In genomic region chr17:26689810-26690209, GRCm38 (mm10) we compare ENCODE assay signal across 11 mouse cellular contexts. TPM values are rescaled to one million over a fixed set of nuclear protein-coding genes. Genes with fewer than 3 reads are reported as not detected.
DNase-seq lines count a peak whose midpoint lies in the region; ATAC-seq lines count a peak whose summit lies in the region.
"Had no signal": no experiment of that assay in that cellular context is flagged by ENCODE, and none has a peak within 500 bp of the region (broad histone marks: within the 10 kb centered on the region; RNA-seq: fewer than 3 reads in every experiment).

No protein-coding gene starts in this region.

- H3K4me3 ChIP-seq in heart, embryonic 14.5 days (ENCODE audit: control insufficient read depth in 1 of 2, insufficient read depth in 1 of 2, low read depth in 1 of 2, low read length in 2 of 2): no peak overlapping the region
- H3K4me3 ChIP-seq in midbrain, embryonic 14.5 days (replicated peaks; ENCODE audit: low read depth, low read length): no peak overlapping the region
- H3K4me3 ChIP-seq in midbrain, embryonic 11.5 days (ENCODE audit: low read depth, low read length): no peak overlapping the region
- H3K4me3 ChIP-seq in forebrain, embryonic 14.5 days (ENCODE audit: low read depth, low read length): no peak overlapping the region
- H3K4me3 ChIP-seq in neural tube, embryonic 14.5 days (ENCODE audit: low read depth, low read length): no peak overlapping the region

- H3K27me3 ChIP-seq in heart, embryonic 14.5 days (ENCODE audit: control insufficient read depth, insufficient read depth, low read length): no peaks in the 10 kb centered on the region
- H3K27me3 ChIP-seq in midbrain, embryonic 14.5 days (ENCODE audit: control insufficient read depth, insufficient read depth, low read length): no peaks in the 10 kb centered on the region
- H3K27me3 ChIP-seq in midbrain, embryonic 11.5 days (ENCODE audit: control insufficient read depth, insufficient read depth, low read length): no peaks in the 10 kb centered on the region
- no peaks in the 10 kb centered on the region for H3K27me3 ChIP-seq in forebrain, embryonic 14.5 days (replicated peaks; ENCODE audit: control insufficient read depth, insufficient read depth, low read length)
- no peaks in the 10 kb centered on the region for H3K27me3 ChIP-seq in neural tube, embryonic 14.5 days (ENCODE audit: control insufficient read depth, insufficient read depth, low read length)
- H3K27me3 ChIP-seq: CH12.LX had no signal

- no peaks in the 10 kb centered on the region for H3K9me3 ChIP-seq in heart, embryonic 14.5 days (ENCODE audit: control insufficient read depth, low read length)
- H3K9me3 ChIP-seq in midbrain, embryonic 14.5 days (ENCODE audit: control insufficient read depth, low read length): no peaks in the 10 kb centered on the region
- H3K9me3 ChIP-seq in midbrain, embryonic 11.5 days (ENCODE audit: control insufficient read depth, low read length): no peaks in the 10 kb centered on the region
- H3K9me3 ChIP-seq in forebrain, embryonic 14.5 days (replicated peaks; ENCODE audit: control insufficient read depth, low read length): no peaks in the 10 kb centered on the region
- H3K9me3 ChIP-seq in neural tube, embryonic 14.5 days (ENCODE audit: control insufficient read depth, low read length): no peaks in the 10 kb centered on the region

- H3K27ac ChIP-seq in heart, embryonic 14.5 days (replicated peaks in 1 of 2; ENCODE audit: control insufficient read depth in 1 of 2, insufficient read depth in 1 of 2, low read depth in 2 of 2, low read length in 2 of 2): no peak overlapping the region
- H3K27ac ChIP-seq in midbrain, embryonic 14.5 days (replicated peaks; ENCODE audit: low read depth, low read length): peak overlapping the region; percentile 8; the same call in 1 of the 2 replicates
- no peak overlapping the region for H3K27ac ChIP-seq in midbrain, embryonic 11.5 days (ENCODE audit: low read depth, low read length)
- H3K27ac ChIP-seq in forebrain, embryonic 14.5 days (ENCODE audit: low read depth, low read length): peak overlapping the region; percentile 82
- H3K27ac ChIP-seq in neural tube, embryonic 14.5 days (ENCODE audit: low read depth, low read length): 0 out of 2 replicates have a peak overlapping the region, but pooled peaks have one; percentile 64

- ATAC-seq in heart, embryonic 14.5 days (ENCODE audit: insufficient number of reproducible peaks, insufficient read depth, low FRiP score, low read depth): 0 out of 2 replicates have a peak, but pooled peaks have one; percentile 10
- ATAC-seq in midbrain, embryonic 14.5 days (ENCODE audit: low FRiP score, low TSS enrichment): no peak
- no peak for ATAC-seq in midbrain, embryonic 11.5 days (ENCODE audit: low FRiP score)
- peak; percentile 25; the same call in 1 of the 2 replicates for ATAC-seq in forebrain, embryonic 14.5 days
- no peak for ATAC-seq in neural tube, embryonic 14.5 days (ENCODE audit: low read depth)

- intact Hi-C loops in heart, postnatal 10 days (cut with DNase I): no loop called here

- 54% methylated on average over 2 of the region's 2 CpGs for WGBS in heart, embryonic 14.5 days
- 91% methylated on average over 2 of the region's 2 CpGs for WGBS in midbrain, embryonic 14.5 days
- WGBS in midbrain, embryonic 11.5 days: 92% methylated on average over 2 of the region's 2 CpGs
- 59% methylated on average over 2 of the region's 2 CpGs for WGBS in forebrain, embryonic 14.5 days
- WGBS in neural tube, embryonic 14.5 days: 57% methylated on average over 2 of the region's 2 CpGs

- H3K4me1 ChIP-seq in heart, embryonic 14.5 days (ENCODE audit: control insufficient read depth in 2 of 2, insufficient read depth in 2 of 2, low read length in 2 of 2): peaks cover 12 to 29% of the 10 kb centered on the region in 2 experiments
- no peaks in the 10 kb centered on the region for H3K4me1 ChIP-seq in midbrain, embryonic 14.5 days (ENCODE audit: control insufficient read depth, insufficient read depth, low read length)
- no peaks in the 10 kb centered on the region for H3K4me1 ChIP-seq in midbrain, embryonic 11.5 days (ENCODE audit: control insufficient read depth, insufficient read depth, low read length)
- H3K4me1 ChIP-seq in forebrain, embryonic 14.5 days (ENCODE audit: control insufficient read depth, insufficient read depth, low read length): peaks cover 26% of the 10 kb centered on the region
- H3K4me1 ChIP-seq in neural tube, embryonic 14.5 days (ENCODE audit: control insufficient read depth, insufficient read depth, low read length): 0 out of 2 replicates have a peak, but pooled peaks cover 8% of the 10 kb centered on the region

- H3K4me2 ChIP-seq in heart, embryonic 14.5 days (ENCODE audit: low read length): no peak overlapping the region
- no peak overlapping the region for H3K4me2 ChIP-seq in midbrain, embryonic 14.5 days (ENCODE audit: low read length)
- H3K4me2 ChIP-seq in midbrain, embryonic 11.5 days: no peak overlapping the region
- H3K4me2 ChIP-seq in forebrain, embryonic 14.5 days (ENCODE audit: low read length): no peak overlapping the region
- no peak overlapping the region for H3K4me2 ChIP-seq in neural tube, embryonic 14.5 days (ENCODE audit: low read depth, low read length)

- DNase-seq in heart, postnatal 10 days: no peak
- no peak for DNase-seq in midbrain, embryonic 14.5 days
- DNase-seq in midbrain, embryonic 11.5 days (ENCODE audit: low spot score, missing footprints): no peak
- DNase-seq in forebrain, embryonic 14.5 days (ENCODE audit: low spot score): no peak
- no peak for DNase-seq in right cerebral cortex, postnatal 14 days
- no peak for DNase-seq in lung, postnatal 36 days
- DNase-seq: gastrocnemius, postnatal 36 days; lung, postnatal 4 days had no signal

- H3K36me3 ChIP-seq in heart, embryonic 14.5 days (ENCODE audit: control insufficient read depth, insufficient read depth, low read length): peaks cover 5% of the 10 kb centered on the region
- 0 out of 2 replicates have a peak, but pooled peaks cover 6% of the 10 kb centered on the region for H3K36me3 ChIP-seq in midbrain, embryonic 14.5 days (ENCODE audit: control insufficient read depth, insufficient read depth, low read length)
- H3K36me3 ChIP-seq in midbrain, embryonic 11.5 days (ENCODE audit: control insufficient read depth, insufficient read depth, low read length): no peaks in the 10 kb centered on the region
- no peaks in the 10 kb centered on the region for H3K36me3 ChIP-seq in forebrain, embryonic 14.5 days (ENCODE audit: control insufficient read depth, insufficient read depth, low read length)
- H3K36me3 ChIP-seq in neural tube, embryonic 14.5 days (ENCODE audit: control insufficient read depth, insufficient read depth, low read length): no peaks in the 10 kb centered on the region

- peak overlapping the region; percentile 26; the same call in 1 of the 2 replicates for H3K9ac ChIP-seq in heart, embryonic 14.5 days (ENCODE audit: low read length)
- no peak overlapping the region for H3K9ac ChIP-seq in midbrain, embryonic 14.5 days (replicated peaks; ENCODE audit: low read length)
- no peak overlapping the region for H3K9ac ChIP-seq in midbrain, embryonic 11.5 days (ENCODE audit: low read length)
- peak overlapping the region; percentile 21; the same call in 1 of the 2 replicates for H3K9ac ChIP-seq in forebrain, embryonic 14.5 days (ENCODE audit: low read length)
- H3K9ac ChIP-seq in neural tube, embryonic 14.5 days (replicated peaks; ENCODE audit: low read depth, low read length): no peak overlapping the region

RNA-seq across cellular contexts. Expression of gene Crebrf, which starts 25.6 kb away (rescaled TPM):
- 6.8 and 8.3 TPM in 2 replicates for polyA plus RNA-seq in heart, embryonic 14.5 days (2014; fragmentation: Nextera tagmentation; extraction: Ambion mirVana)
- 10 to 100 TPM; 31.8 to 36.0 TPM for total RNA-seq in heart, postnatal 10 days (2021)
- polyA plus RNA-seq in midbrain, embryonic 14.5 days (2014; fragmentation: Nextera tagmentation; extraction: Ambion mirVana): 12.9 and 18.1 TPM in 2 replicates
- 4.0 and 5.5 TPM in 2 replicates for polyA plus RNA-seq in midbrain, embryonic 11.5 days (2014; fragmentation: Nextera tagmentation; extraction: Ambion mirVana)
- 10.0 and 12.8 TPM in 2 replicates for polyA plus RNA-seq in forebrain, embryonic 14.5 days (2014; fragmentation: Nextera tagmentation; extraction: Ambion mirVana)
- polyA plus RNA-seq in neural tube, embryonic 14.5 days (2014; fragmentation: Nextera tagmentation; extraction: Ambion mirVana): 9.1 and 15.1 TPM in 2 replicates

RNA-seq across cellular contexts. Expression of gene Atp6v0e, which starts 26.8 kb away (rescaled TPM):
- polyA plus RNA-seq in heart, embryonic 14.5 days (2014; fragmentation: Nextera tagmentation; extraction: Ambion mirVana): 227 and 228 TPM in 2 replicates
- 10 to 100 TPM; 87.1 to 87.8 TPM for total RNA-seq in heart, postnatal 10 days (2021)
- 85.5 and 90.5 TPM in 2 replicates for polyA plus RNA-seq in midbrain, embryonic 14.5 days (2014; fragmentation: Nextera tagmentation; extraction: Ambion mirVana)
- 104 and 110 TPM in 2 replicates for polyA plus RNA-seq in midbrain, embryonic 11.5 days (2014; fragmentation: Nextera tagmentation; extraction: Ambion mirVana)
- polyA plus RNA-seq in forebrain, embryonic 14.5 days (2014; fragmentation: Nextera tagmentation; extraction: Ambion mirVana): 154 and 185 TPM in 2 replicates
- 76.5 and 85.8 TPM in 2 replicates for polyA plus RNA-seq in neural tube, embryonic 14.5 days (2014; fragmentation: Nextera tagmentation; extraction: Ambion mirVana)

Comparison
In these comparisons a context has a peak if more than half of its experiments do, and no peak if none do; other contexts are left out.
1. H3K27ac ChIP-seq: peak in midbrain, embryonic 14.5 days (single experiment), forebrain, embryonic 14.5 days (single experiment) and neural tube, embryonic 14.5 days (single experiment); none in heart, embryonic 14.5 days (0 of 2) and midbrain, embryonic 11.5 days (single experiment).
2. ATAC-seq: peak in heart, embryonic 14.5 days (single experiment) and forebrain, embryonic 14.5 days (single experiment); none in midbrain, embryonic 14.5 days (single experiment), midbrain, embryonic 11.5 days (single experiment) and neural tube, embryonic 14.5 days (single experiment).
3. H3K9ac ChIP-seq: peak in heart, embryonic 14.5 days (single experiment) and forebrain, embryonic 14.5 days (single experiment); none in midbrain, embryonic 14.5 days (single experiment), midbrain, embryonic 11.5 days (single experiment) and neural tube, embryonic 14.5 days (single experiment).